Mouse (Mus musculus) yolk sac, embryonic 10.5 days (tissue): ENCODE measurements at regions not wholly inside any gene's neighbourhood (a gene's known extent, or its start where the extent isn't known, plus 50 kb on each side); places are given as distances from the start of the nearest gene placed in this dataset.
A peak's percentile ranks its signal among the peaks of the same experiment; 100 is the strongest.

Experiments used
- DNase-seq: peaks from one replicate; pipeline ENCODE4 v3.0.0-alpha.2; 2017; ENCODE audit warnings: low spot score

- DNase-seq: no peak
Observed at GRCm38 (mm10) chr8:29765831-29766230, 2318.4 kb downstream of the Poteg start.

DNA sequence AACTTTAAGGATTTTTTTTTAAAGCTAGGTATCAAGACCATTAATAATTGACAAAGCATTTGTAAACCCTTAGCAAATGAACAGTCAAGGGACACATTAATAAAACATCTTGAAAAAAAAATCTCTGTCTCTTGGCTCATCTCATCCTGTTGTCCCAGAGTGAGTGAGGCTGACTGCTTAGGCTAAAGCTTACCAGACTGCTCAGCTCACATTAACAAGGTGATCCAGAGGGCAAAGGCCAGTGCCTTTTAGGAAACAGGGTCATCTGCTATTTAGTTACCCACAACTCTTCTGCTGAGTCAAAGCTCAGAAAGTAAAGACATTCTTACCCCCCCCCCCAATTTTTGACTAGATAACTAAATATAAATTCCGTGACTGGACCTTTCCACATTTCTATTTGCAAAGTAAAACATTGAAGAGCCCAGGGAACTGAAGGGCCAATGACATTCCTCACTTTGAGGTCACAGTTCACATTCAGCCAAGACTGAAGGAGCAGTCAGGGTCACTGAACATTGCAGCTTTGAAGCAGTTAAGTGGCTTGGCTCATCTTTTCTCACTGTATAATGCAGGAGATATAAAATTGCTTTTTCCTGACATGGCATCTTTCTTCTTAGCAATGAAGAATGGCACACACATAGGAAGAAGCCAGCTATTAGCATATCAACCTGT is 2318.9 kb downstream of the Poteg start:
- peak; percentile 1 for DNase-seq

DNA sequence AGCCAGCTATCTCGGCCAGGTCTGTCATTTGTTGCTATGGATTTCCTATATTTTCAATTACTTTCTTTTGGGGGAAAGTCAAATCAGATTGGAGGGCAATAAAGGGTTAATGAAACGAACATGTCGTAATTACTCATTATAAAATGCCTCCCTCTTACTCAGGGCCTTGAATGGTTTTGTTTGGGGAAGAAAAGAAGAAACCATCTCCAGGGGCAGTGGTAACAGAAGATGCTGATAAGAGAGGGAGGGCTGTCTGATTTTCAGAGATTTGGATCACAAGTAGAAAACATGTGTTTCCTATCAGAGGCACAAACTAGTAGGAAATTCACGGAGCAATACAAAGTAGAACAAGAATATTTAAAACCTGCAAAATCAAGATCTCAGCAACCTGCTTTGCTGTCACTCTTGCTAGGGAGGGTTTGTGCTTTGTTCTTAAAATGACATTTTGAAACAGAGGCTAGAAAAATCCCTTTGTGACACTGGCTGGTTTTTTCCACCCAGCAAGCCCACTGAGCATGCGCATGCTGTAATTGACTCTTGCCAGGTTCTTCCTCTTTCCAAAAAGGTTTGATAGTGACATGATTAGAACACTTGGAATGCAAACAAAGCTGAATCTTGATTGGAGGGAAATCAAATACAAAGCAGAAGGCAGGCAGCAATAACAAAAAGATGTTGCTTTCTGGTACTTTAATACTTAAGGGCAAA is 2329.8 kb downstream of the Poteg start:
- no peak for DNase-seq

DNA sequence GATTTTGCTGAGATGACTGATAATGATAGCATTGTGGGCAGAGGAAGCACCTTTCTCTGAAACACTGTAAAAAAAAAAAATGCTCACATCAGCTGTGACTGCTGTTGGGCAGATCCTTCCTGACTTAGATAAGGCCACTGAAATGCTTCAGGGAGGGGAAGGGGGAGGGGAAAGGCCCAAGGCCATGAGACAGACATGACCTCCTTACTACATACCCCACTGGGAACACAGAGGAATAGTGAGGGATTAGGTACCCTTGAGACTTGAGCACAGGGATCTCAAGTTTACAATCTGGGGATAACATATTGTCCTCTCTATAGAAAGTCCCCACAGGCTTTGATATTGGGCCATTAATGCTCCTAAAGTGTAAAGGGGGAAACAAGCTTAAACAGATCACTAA is 2341.7 kb downstream of the Poteg start:
- DNase-seq: peak; percentile 3

DNA sequence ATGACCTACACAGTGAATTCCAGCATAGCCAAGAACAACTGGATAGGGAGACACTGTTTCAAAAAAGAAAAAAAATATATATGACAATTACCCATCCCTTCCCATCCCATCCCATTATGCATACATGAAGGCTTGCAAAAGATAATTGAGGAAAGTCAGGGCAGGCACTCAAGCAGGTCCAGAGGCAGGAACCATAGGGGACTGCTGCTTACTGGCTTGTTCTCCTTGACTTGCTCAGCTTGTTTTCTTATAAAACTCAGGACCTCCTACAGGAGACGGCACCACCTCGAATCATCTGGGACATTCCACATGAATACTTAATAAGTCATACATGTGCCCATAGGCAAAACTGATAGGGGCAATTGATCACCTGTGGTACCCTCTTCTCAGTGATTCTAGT is 2342.6 kb downstream of the Poteg start:
- no peak for DNase-seq

DNA sequence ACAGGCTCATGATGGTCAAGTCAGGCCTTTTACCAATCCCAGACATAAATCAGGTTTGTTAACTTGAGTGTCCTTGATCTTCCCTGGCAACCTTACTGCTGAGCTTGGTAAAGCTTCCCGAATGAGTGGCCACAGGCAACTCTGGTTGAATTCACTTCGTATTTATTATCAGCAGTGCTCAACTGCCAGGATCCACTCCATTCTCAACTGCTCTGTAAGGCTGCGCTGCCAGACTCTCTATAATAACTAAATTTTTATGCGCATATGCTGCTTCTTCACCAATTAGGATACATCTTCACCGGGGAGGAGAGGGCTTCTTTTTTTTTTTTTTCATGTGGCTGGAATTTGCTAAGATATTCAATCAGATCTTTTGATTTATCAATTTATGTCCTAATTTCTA is 2359.8 kb downstream of the Poteg start:
- DNase-seq: no peak

GRCm38 (mm10) chr8:29836044-29836443 is 2388.6 kb downstream of the Poteg start:
- DNase-seq: no peak
